8 mouse cellular contexts compared by ENCODE assay signal in the genomic region with DNA sequence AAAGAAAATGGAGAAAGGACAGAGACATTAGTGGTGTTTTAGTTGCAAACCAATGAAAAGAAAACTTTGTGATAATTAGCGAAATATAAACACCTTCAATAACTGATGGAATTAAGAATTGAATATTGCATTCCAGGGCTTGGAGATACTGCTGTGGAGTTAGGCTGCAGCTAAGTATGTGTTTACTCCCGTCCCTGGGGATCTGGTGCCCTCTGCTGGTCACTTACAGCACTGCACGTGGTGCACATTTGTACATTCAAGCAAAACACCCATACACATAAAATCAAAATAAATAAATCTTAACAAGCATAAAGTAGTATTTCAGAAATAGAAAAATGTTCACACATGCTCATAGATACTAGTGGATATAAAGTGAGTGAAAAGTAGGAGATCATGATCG.
DNase-seq lines count a peak whose midpoint lies in the region; ATAC-seq and TF ChIP-seq lines count a peak whose summit lies in the region.

No protein-coding gene starts in this region.

- peak; percentile 54 to 90 for DNase-seq in heart, adult 18-20 months
- no peak for DNase-seq in heart, embryonic 10.5 days (ENCODE audit: low spot score)
- DNase-seq in cerebellum, adult 18-20 months: peak; percentile 68 to 83
- peak; percentile 73 for DNase-seq in kidney, adult 2 months
- DNase-seq in limb, embryonic 10.5 days (ENCODE audit: low spot score): peak; percentile 86
- DNase-seq in midbrain, postnatal 0 days (ENCODE audit: low spot score): peak; percentile 76
- DNase-seq in spleen, postnatal 10 days (ENCODE audit: low spot score in 2 of 2): peak; percentile 52 to 83

- no peaks in the 10 kb centered on the region for H3K9me3 ChIP-seq in heart, embryonic 10.5 days
- no peaks in the 10 kb centered on the region for H3K9me3 ChIP-seq in limb, embryonic 10.5 days (replicated peaks)
- H3K9me3 ChIP-seq in midbrain, postnatal 0 days (ENCODE audit: low read length): no peaks in the 10 kb centered on the region

- H3K4me3 ChIP-seq in heart, embryonic 10.5 days: no peak overlapping the region
- H3K4me3 ChIP-seq in kidney, adult 2 months (ENCODE audit: insufficient read depth, low read depth, low read length): no peak overlapping the region
- H3K4me3 ChIP-seq in limb, embryonic 10.5 days: no peak overlapping the region
- H3K4me3 ChIP-seq in midbrain, postnatal 0 days (ENCODE audit: low read depth, low read length): no peak overlapping the region

- peak; percentile 98 for TF ChIP-seq CTCF in kidney, adult 2 months (conservative IDR thresholded peaks at IDR 0.05; ENCODE audit: insufficient read depth, insufficient read length, low read depth, low read length)
- TF ChIP-seq CTCF in midbrain, postnatal 0 days (IDR thresholded peaks at IDR 0.05): peak; percentile 99

- 20% methylated on average over 4 of the region's 4 CpGs for WGBS in heart, embryonic 10.5 days
- WGBS in kidney, adult 2 months: 22% methylated on average over 4 of the region's 4 CpGs
- WGBS in limb, embryonic 10.5 days: 16% methylated on average over 4 of the region's 4 CpGs
- 20% methylated on average over 4 of the region's 4 CpGs for WGBS in midbrain, postnatal 0 days

- no peaks in the 10 kb centered on the region for H3K36me3 ChIP-seq in heart, embryonic 10.5 days
- H3K36me3 ChIP-seq in kidney, adult 2 months (ENCODE audit: control insufficient read depth, insufficient read depth, low read length): no peaks in the 10 kb centered on the region
- no peaks in the 10 kb centered on the region for H3K36me3 ChIP-seq in limb, embryonic 10.5 days
- no peaks in the 10 kb centered on the region for H3K36me3 ChIP-seq in midbrain, postnatal 0 days (ENCODE audit: insufficient read depth, low read length)

- no peak for TF ChIP-seq POLR2A in kidney, adult 2 months (IDR thresholded peaks at IDR 0.05; ENCODE audit: low read depth, low read length)

- no peaks in the 10 kb centered on the region for H3K4me1 ChIP-seq in heart, embryonic 10.5 days
- H3K4me1 ChIP-seq in kidney, adult 2 months (ENCODE audit: control insufficient read depth, insufficient read depth, low read length): no peaks in the 10 kb centered on the region
- H3K4me1 ChIP-seq in limb, embryonic 10.5 days: no peaks in the 10 kb centered on the region
- no peaks in the 10 kb centered on the region for H3K4me1 ChIP-seq in midbrain, postnatal 0 days (ENCODE audit: insufficient read depth, low read length)

- no peak overlapping the region for H3K9ac ChIP-seq in midbrain, postnatal 0 days (replicated peaks; ENCODE audit: low read length, poor library complexity, severe bottlenecking)

- ATAC-seq in frontal cortex, adult (ENCODE audit: low TSS enrichment): peak; percentile 87
- no peak for ATAC-seq in midbrain, postnatal 0 days (ENCODE audit: low FRiP score)

- H3K27ac ChIP-seq in heart, embryonic 10.5 days: no peak overlapping the region
- no peak overlapping the region for H3K27ac ChIP-seq in kidney, adult 2 months (ENCODE audit: insufficient read depth, low read depth, low read length)
- H3K27ac ChIP-seq in limb, embryonic 10.5 days: no peak overlapping the region
- H3K27ac ChIP-seq in midbrain, postnatal 0 days (ENCODE audit: low read depth, low read length): no peak overlapping the region

- no peak overlapping the region for H3K4me2 ChIP-seq in midbrain, postnatal 0 days (ENCODE audit: low read depth, low read length, poor library complexity, severe bottlenecking)

- H3K27me3 ChIP-seq in heart, embryonic 10.5 days (ENCODE audit: insufficient read depth, poor library complexity, severe bottlenecking): no peaks in the 10 kb centered on the region
- H3K27me3 ChIP-seq in kidney, adult 2 months (replicated peaks; ENCODE audit: control insufficient read depth, insufficient read depth, low read length): no peaks in the 10 kb centered on the region
- H3K27me3 ChIP-seq in limb, embryonic 10.5 days (ENCODE audit: low read depth, poor library complexity, severe bottlenecking): no peaks in the 10 kb centered on the region
- no peaks in the 10 kb centered on the region for H3K27me3 ChIP-seq in midbrain, postnatal 0 days (ENCODE audit: insufficient read depth, low read length)
